Mouse (Mus musculus) kidney, adult 11 months (tissue): ENCODE measurements around the gene Tmem121.

Source experiments
- DNase-seq: peaks from one replicate; pipeline ENCODE4 v3.0.0; 2022

Tmem121 gene

GRCm38 (mm10) chr12:113149896-113150295 is 35.8 kb upstream of the Tmem121 start:
- no peak for DNase-seq

- no peak for DNase-seq
Measured at GRCm38 (mm10) chr12:113150591-113150990, 35.1 kb upstream of the Tmem121 start.

- DNase-seq, result no peak
Measured at GRCm38 (mm10) chr12:113151046-113151445, 34.7 kb upstream of the Tmem121 start.

- DNase-seq, result peak; percentile 36
Measured at GRCm38 (mm10) chr12:113151661-113152271, 34.0 kb upstream of the Tmem121 start.

GRCm38 (mm10) chr12:113152272-113152661 is 33.5 kb upstream of the Tmem121 start:
- DNase-seq, result no peak

- DNase-seq, result no peak
Measured at GRCm38 (mm10) chr12:113152991-113153525, 32.7 kb upstream of the Tmem121 start.

- no peak for DNase-seq
Measured at GRCm38 (mm10) chr12:113153971-113154370, 31.8 kb upstream of the Tmem121 start.

- DNase-seq, result no peak
Measured at GRCm38 (mm10) chr12:113154747-113155075, 31.0 kb upstream of the Tmem121 start.

- DNase-seq, result peak; percentile 70
Measured at GRCm38 (mm10) chr12:113155076-113155771, 30.5 kb upstream of the Tmem121 start.

GRCm38 (mm10) chr12:113155887-113156539 is 29.7 kb upstream of the Tmem121 start, which contains the start of gene Tedc1:
Gene Tedc1 (plus strand): TSS chr12:113156421.
- peak; percentile 99 for DNase-seq

GRCm38 (mm10) chr12:113156540-113156929 is 29.2 kb upstream of the Tmem121 start:
- DNase-seq, result no peak

- DNase-seq, result no peak
Measured at GRCm38 (mm10) chr12:113157002-113157401, 28.7 kb upstream of the Tmem121 start.

GRCm38 (mm10) chr12:113157521-113157920 is 28.2 kb upstream of the Tmem121 start:
- DNase-seq, result no peak

- DNase-seq, result no peak
Measured at GRCm38 (mm10) chr12:113157971-113158370, 27.8 kb upstream of the Tmem121 start.

GRCm38 (mm10) chr12:113163561-113164006 is 22.1 kb upstream of the Tmem121 start:
- DNase-seq, result no peak

GRCm38 (mm10) chr12:113168031-113168536 is 17.6 kb upstream of the Tmem121 start:
- no peak for DNase-seq

GRCm38 (mm10) chr12:113176960-113177725 is 8.6 kb upstream of the Tmem121 start:
- no peak for DNase-seq

GRCm38 (mm10) chr12:113181020-113181419 is 4.7 kb upstream of the Tmem121 start:
- DNase-seq, result no peak

- DNase-seq, result no peak
Measured at GRCm38 (mm10) chr12:113184945-113185344, 785 bp upstream of the Tmem121 start.

- no peak for DNase-seq
Measured at GRCm38 (mm10) chr12:113186326-113187010, 738 bp downstream of the Tmem121 start.

GRCm38 (mm10) chr12:113187011-113187375 is 1.3 kb downstream of the Tmem121 start:
- no peak for DNase-seq
